Mouse (Mus musculus) adrenal gland, adult 2 months (tissue): ENCODE measurements at regions not wholly inside any gene's neighbourhood (a gene's known extent, or its start where the extent isn't known, plus 50 kb on each side); places are given as distances from the start of the nearest gene placed in this dataset.

Source experiments
- DNase-seq: peaks from one replicate; pipeline ENCODE4 v3.0.0; 2021

GRCm38 (mm10) chr17:45240963-45241543 is 192.5 kb downstream of the Cdc5l start:
- no peak for DNase-seq

GRCm38 (mm10) chr17:45240545-45240944 is 193.0 kb downstream of the Cdc5l start:
- no peak for DNase-seq

- DNase-seq, result no peak
These were observed 196.3 kb downstream of the Cdc5l start for GRCm38 (mm10) chr17:45237246-45237645.

GRCm38 (mm10) chr17:45235401-45235800 is 198.1 kb downstream of the Cdc5l start:
- DNase-seq, result no peak

- no peak for DNase-seq
These were observed 200.7 kb downstream of the Cdc5l start for GRCm38 (mm10) chr17:45232874-45233273.

GRCm38 (mm10) chr17:45227190-45227589 is 206.3 kb downstream of the Cdc5l start:
- DNase-seq, result no peak

- DNase-seq, result no peak
These were observed 207.1 kb downstream of the Cdc5l start for GRCm38 (mm10) chr17:45226486-45226885.

- no peak for DNase-seq
These were observed 211.9 kb downstream of the Cdc5l start for GRCm38 (mm10) chr17:45221625-45222024.

GRCm38 (mm10) chr17:45217126-45217525 is 216.4 kb downstream of the Cdc5l start:
- DNase-seq, result no peak

GRCm38 (mm10) chr17:45215067-45216049 is 218.2 kb downstream of the Cdc5l start:
- no peak for DNase-seq

GRCm38 (mm10) chr17:45210984-45211383 is 222.6 kb downstream of the Cdc5l start:
- DNase-seq, result no peak

GRCm38 (mm10) chr17:45209387-45209663 is 224.2 kb downstream of the Cdc5l start:
- DNase-seq, result no peak

- DNase-seq, result no peak
These were observed 224.7 kb downstream of the Cdc5l start for GRCm38 (mm10) chr17:45208596-45209386.

- no peak for DNase-seq
These were observed 237.8 kb downstream of the Cdc5l start for GRCm38 (mm10) chr17:45195779-45196178.

GRCm38 (mm10) chr17:45194786-45195281 is 238.7 kb downstream of the Cdc5l start:
- DNase-seq, result no peak

GRCm38 (mm10) chr17:45193456-45194025 is 240.0 kb downstream of the Cdc5l start:
- DNase-seq, result no peak

GRCm38 (mm10) chr17:45187402-45187801 is 246.1 kb downstream of the Cdc5l start:
- DNase-seq, result no peak

- no peak for DNase-seq
These were observed 257.2 kb downstream of the Cdc5l start for GRCm38 (mm10) chr17:45176340-45176739.

GRCm38 (mm10) chr17:45169257-45169994 is 264.1 kb downstream of the Cdc5l start:
- DNase-seq, result no peak
